Mouse (Mus musculus): Measurements from ENCODE around the gene Txnl4b. TPM values are rescaled to one million over a fixed set of nuclear protein-coding genes. Genes with fewer than 3 reads are reported as not detected.

The Txnl4b gene
- polyA plus RNA-seq, 1 experiment from 2014 or later = 28.2 TPM

DNA sequence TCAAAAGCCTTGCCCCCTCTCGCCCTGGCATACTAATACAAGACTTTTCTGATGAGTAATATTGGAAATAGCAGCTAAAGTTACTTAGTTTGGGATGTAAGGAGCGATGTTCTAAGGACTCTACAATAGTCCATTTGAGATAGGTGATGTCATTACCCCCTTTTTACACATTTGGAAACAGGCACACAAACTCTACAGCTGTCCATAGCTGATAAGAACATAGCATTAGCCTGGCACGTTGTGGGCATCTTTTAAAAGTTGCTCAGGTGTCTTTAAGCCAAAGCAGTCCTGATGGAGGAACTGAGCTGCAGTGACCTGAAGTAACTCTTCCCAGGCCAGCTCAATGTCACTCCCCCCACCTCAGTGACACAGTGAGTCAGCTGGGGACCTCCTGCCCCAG lies 25.7 kb downstream of the Txnl4b start:
- Histone ChIP-seq H3K27me3 (ENCODE audit: control insufficient read depth, insufficient read depth, low read length) (no peaks in the 10 kb centered on the region), H3K4me3 (replicated peaks; ENCODE audit: low read length) (no peak overlapping the region), H3K27ac (no peak overlapping the region), H3K4me1 (replicated peaks; ENCODE audit: control insufficient read depth, insufficient read depth, low read length) (no peaks in the 10 kb centered on the region), H3K36me3 (replicated peaks; ENCODE audit: control insufficient read depth, insufficient read depth) (peaks cover 20% of the 10 kb centered on the region), H3K4me2 (replicated peaks) (no peak overlapping the region), H3K9ac (no peak overlapping the region), H3K9me3 (ENCODE audit: control insufficient read depth, low read length) (no peaks in the 10 kb centered on the region)
- WGBS = 83% methylated on average over 3 of the region's 3 CpGs
- no peak for ATAC-seq (ENCODE audit: low FRiP score)
- no peak for DNase-seq (ENCODE audit: low spot score)

DNA sequence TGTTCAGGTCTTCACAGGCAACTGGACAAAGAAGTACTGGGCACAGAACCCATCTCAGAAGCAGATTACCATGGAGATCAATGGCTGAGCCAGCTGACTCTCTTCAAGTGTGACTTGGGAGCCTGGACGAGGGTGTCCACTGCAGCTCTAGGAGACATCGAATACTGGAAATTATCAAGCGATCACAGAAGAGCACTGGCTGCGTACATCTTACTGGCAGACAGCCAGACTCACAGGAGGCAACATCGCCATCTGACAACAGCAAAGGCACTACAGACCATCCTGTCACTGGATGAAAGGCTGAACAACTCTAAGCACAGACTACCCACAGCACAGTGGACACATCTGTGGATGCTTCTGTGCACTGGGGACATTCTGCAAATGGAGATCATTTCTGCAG lies 26.5 kb downstream of the Txnl4b start:
- no peak overlapping the region for H3K4me2 ChIP-seq (replicated peaks)
- DNase-seq (ENCODE audit: low spot score) = no peak
- no peak overlapping the region for H3K4me3 ChIP-seq (replicated peaks; ENCODE audit: low read length)
- H3K27ac ChIP-seq = no peak overlapping the region
- 80% methylated on average over 5 of the region's 5 CpGs for WGBS
- no peaks in the 10 kb centered on the region for H3K4me1 ChIP-seq (replicated peaks; ENCODE audit: control insufficient read depth, insufficient read depth, low read length)
- no peak for ATAC-seq (ENCODE audit: low FRiP score)
- no peaks in the 10 kb centered on the region for H3K9me3 ChIP-seq (ENCODE audit: control insufficient read depth, low read length)
- H3K27me3 ChIP-seq (ENCODE audit: control insufficient read depth, insufficient read depth, low read length) = no peaks in the 10 kb centered on the region
- no peak overlapping the region for H3K9ac ChIP-seq
- H3K36me3 ChIP-seq (replicated peaks; ENCODE audit: control insufficient read depth, insufficient read depth) = peaks cover 20% of the 10 kb centered on the region

DNA sequence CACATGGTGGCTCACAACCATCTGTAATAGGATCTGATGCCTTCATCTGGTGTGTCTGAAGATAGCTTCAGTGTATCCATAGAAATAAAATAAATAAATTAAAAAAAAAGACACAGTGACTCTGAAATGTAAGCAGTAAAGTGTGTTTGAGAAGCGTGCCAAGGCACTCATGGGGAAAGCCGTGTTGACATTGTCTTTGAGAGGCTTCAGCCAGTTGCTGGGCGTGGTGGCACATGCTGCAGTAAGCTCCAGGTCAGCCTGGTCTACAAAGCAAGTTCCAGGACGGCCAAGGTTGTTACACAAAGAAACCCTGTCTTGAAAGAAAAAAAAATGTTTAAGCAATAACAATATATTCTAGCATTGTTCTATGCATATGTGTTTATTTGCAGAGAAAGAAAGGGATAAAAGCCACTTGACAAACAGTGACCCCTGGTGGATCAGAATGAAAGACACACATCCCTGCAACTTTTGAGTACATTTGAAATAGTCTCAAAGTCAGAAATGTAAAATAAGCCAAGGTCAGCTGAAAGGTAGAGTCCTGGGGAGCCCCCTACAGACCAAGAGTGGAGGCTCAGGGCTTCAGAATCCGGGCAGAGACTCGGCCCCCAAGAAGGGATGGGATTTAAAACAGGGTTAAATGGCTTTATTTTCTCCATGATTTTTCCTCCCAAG lies 27.6 kb downstream of the Txnl4b start:
- no peak overlapping the region for H3K9ac ChIP-seq
- no peak overlapping the region for H3K4me2 ChIP-seq (replicated peaks)
- no peak for ATAC-seq (ENCODE audit: low FRiP score)
- no peaks in the 10 kb centered on the region for H3K4me1 ChIP-seq (replicated peaks; ENCODE audit: control insufficient read depth, insufficient read depth, low read length)
- H3K27ac ChIP-seq = no peak overlapping the region
- H3K36me3 ChIP-seq (replicated peaks; ENCODE audit: control insufficient read depth, insufficient read depth) = peaks cover 20% of the 10 kb centered on the region
- 80% methylated on average over 6 of the region's 6 CpGs for WGBS
- peak; percentile 62 for DNase-seq (ENCODE audit: low spot score)
- no peaks in the 10 kb centered on the region for H3K27me3 ChIP-seq (ENCODE audit: control insufficient read depth, insufficient read depth, low read length)
- no peak overlapping the region for H3K4me3 ChIP-seq (replicated peaks; ENCODE audit: low read length)
- H3K9me3 ChIP-seq (ENCODE audit: control insufficient read depth, low read length) = no peaks in the 10 kb centered on the region

DNA sequence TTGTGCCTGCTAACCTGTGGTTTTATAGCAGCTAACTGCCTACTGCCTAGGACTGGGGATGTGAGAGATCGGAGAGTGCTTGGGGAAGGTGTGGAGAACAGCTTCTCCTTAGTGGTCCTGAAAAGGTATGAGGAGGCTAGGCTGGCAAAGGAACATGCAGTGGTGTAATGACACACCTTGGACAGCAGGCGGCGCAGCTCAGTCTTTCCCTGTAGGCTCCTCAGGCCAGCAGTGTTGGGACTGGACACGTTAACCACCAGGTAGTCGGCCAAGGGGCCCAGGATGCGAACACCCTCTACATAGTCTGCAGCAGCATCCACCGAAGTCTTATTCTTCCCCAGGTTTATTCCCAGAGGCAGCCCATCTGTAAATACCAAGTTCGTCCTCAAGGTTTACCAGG lies 30.2 kb downstream of the Txnl4b start:
- Histone ChIP-seq H3K4me1 (replicated peaks; ENCODE audit: control insufficient read depth, insufficient read depth, low read length) (no peaks in the 10 kb centered on the region), H3K4me2 (replicated peaks) (no peak overlapping the region), H3K9ac (no peak overlapping the region), H3K27me3 (ENCODE audit: control insufficient read depth, insufficient read depth, low read length) (no peaks in the 10 kb centered on the region), H3K36me3 (replicated peaks; ENCODE audit: control insufficient read depth, insufficient read depth) (peaks cover 30% of the 10 kb centered on the region), H3K4me3 (replicated peaks; ENCODE audit: low read length) (no peak overlapping the region), H3K9me3 (ENCODE audit: control insufficient read depth, low read length) (no peaks in the 10 kb centered on the region), H3K27ac (no peak overlapping the region)
- DNase-seq (ENCODE audit: low spot score) (peak; percentile 49), ATAC-seq (ENCODE audit: low FRiP score) (no peak)
- 51% methylated on average over 8 of the region's 8 CpGs for WGBS

DNA sequence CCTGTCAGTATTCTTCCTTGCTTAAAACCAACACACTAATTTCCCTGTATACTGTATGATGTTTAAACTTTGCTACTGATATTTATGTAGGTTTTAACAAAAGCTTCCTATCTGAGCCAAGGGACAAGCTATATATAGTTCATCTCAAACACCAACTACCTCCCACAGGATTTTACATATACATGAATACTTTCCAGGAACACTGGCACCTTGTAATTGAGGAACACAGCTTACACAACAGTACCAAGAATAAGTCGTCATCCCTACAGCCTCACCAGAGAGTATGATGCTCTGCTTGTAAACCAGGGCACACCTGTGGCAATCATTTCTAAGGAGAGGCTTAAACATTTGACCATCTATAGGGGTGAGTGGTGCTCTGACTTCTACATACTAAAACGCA lies 41.0 kb downstream of the Txnl4b start:
- no peak overlapping the region for H3K4me3 ChIP-seq (replicated peaks; ENCODE audit: low read length)
- H3K36me3 ChIP-seq (replicated peaks; ENCODE audit: control insufficient read depth, insufficient read depth) = peaks cover 24% of the 10 kb centered on the region
- H3K4me1 ChIP-seq (replicated peaks; ENCODE audit: control insufficient read depth, insufficient read depth, low read length) = peaks cover 10% of the 10 kb centered on the region
- DNase-seq (ENCODE audit: low spot score) (no peak), ATAC-seq (ENCODE audit: low FRiP score) (no peak)
- WGBS = 88% methylated on average over 2 of the region's 2 CpGs
- H3K27ac ChIP-seq = no peak overlapping the region
- no peak overlapping the region for H3K4me2 ChIP-seq (replicated peaks)
- no peak overlapping the region for H3K9ac ChIP-seq
- H3K9me3 ChIP-seq (ENCODE audit: control insufficient read depth, low read length) = no peaks in the 10 kb centered on the region
- no peaks in the 10 kb centered on the region for H3K27me3 ChIP-seq (ENCODE audit: control insufficient read depth, insufficient read depth, low read length)

DNA sequence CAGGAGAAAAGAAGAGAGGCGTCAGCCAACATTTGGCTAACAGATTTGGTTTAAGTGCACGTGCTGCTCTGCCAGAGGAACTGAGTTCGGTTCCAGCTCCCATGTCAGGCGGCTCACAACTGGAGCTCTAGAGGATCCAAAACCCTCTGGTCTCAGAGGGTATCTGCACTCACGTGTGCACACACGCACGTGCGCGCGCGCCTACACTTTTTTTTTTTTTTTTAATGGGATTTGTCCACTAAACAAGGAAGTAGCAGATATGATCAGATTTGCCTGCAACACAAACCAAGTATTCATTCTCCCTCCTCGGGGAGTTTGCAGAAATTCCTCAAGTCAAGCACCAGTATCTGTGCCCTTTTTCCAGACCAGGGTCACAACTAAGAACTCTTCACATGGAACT lies 42.0 kb downstream of the Txnl4b start:
- peak overlapping the region; percentile 98; the same call in 1 of the 2 replicates for H3K27ac ChIP-seq
- no peaks in the 10 kb centered on the region for H3K27me3 ChIP-seq (ENCODE audit: control insufficient read depth, insufficient read depth, low read length)
- H3K9ac ChIP-seq = peak overlapping the region; percentile 87
- peaks cover 10% of the 10 kb centered on the region for H3K4me1 ChIP-seq (replicated peaks; ENCODE audit: control insufficient read depth, insufficient read depth, low read length)
- peaks cover 20% of the 10 kb centered on the region for H3K36me3 ChIP-seq (replicated peaks; ENCODE audit: control insufficient read depth, insufficient read depth)
- peak overlapping the region; percentile 58 for H3K4me3 ChIP-seq (replicated peaks; ENCODE audit: low read length)
- DNase-seq (ENCODE audit: low spot score) = no peak
- no peak for ATAC-seq (ENCODE audit: low FRiP score)
- H3K9me3 ChIP-seq (ENCODE audit: control insufficient read depth, low read length) = no peaks in the 10 kb centered on the region
- 12% methylated on average over 12 of the region's 12 CpGs for WGBS
- H3K4me2 ChIP-seq (replicated peaks) = peak overlapping the region; percentile 94

DNA sequence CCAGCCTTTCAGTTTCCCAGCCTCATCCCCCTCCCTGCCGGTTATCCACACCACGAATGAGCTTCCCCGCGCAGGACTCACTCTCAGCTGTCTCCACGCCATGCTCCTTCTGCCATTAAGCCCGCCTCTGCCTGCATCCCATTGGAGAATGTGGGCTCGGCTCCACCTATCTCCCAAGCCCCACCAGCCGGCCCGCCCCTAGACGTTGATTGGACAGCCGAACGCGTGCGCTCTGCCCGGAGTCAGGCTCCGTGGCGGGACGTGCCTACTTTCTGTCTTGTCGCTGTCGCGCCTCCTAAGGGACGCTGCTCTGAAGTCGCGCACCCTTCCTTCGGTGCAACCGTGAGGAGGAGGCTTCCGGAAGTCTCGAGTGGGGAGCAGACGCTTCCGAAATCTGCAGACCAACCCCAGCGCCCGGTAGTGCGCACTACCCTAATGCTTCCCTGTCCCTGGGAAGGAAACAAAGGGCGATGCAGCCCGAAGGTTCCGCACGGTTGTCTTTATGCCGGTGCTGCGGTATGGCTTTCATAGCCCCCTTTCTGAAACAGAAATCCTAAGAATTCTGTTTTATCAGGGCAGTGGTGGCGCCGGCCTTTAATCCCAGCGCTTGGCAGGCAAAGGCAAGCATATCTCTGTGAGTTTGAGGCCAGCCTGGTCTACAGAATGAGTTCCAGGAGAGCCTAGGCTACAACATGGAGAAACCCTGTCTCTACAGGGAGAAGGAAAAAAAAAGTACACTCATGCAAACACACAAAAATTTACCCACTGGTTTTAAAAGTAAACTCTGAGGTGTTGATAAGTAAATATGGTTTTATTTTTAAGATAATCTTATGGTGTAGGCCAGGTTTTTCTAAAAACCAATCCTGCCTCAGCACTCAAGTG lies 42.8 kb downstream of the Txnl4b start, which contains the start of gene Dhodh:
TSS of gene Dhodh (minus strand) at position 403 of the 882 bp plus-strand sequence.
- under 1% methylated on average over 42 of the region's 42 CpGs for WGBS
- peaks cover 12% of the 10 kb centered on the region for H3K36me3 ChIP-seq (replicated peaks; ENCODE audit: control insufficient read depth, insufficient read depth)
- H3K9ac ChIP-seq = peak within 1 kb of the TSS; percentile 87
- DNase-seq (ENCODE audit: low spot score) (peak; percentile 92), ATAC-seq (ENCODE audit: low FRiP score) (peak; percentile 99)
- H3K27ac ChIP-seq = peak within 1 kb of the TSS; percentile 98
- peak within 1 kb of the TSS; percentile 58 for H3K4me3 ChIP-seq (replicated peaks; ENCODE audit: low read length)
- no peaks in the 10 kb centered on the region for H3K27me3 ChIP-seq (ENCODE audit: control insufficient read depth, insufficient read depth, low read length)
- H3K9me3 ChIP-seq (ENCODE audit: control insufficient read depth, low read length) = no peaks in the 10 kb centered on the region
- H3K4me2 ChIP-seq (replicated peaks) = peak within 1 kb of the TSS; percentile 94
- peaks cover 10% of the 10 kb centered on the region for H3K4me1 ChIP-seq (replicated peaks; ENCODE audit: control insufficient read depth, insufficient read depth, low read length)

DNA sequence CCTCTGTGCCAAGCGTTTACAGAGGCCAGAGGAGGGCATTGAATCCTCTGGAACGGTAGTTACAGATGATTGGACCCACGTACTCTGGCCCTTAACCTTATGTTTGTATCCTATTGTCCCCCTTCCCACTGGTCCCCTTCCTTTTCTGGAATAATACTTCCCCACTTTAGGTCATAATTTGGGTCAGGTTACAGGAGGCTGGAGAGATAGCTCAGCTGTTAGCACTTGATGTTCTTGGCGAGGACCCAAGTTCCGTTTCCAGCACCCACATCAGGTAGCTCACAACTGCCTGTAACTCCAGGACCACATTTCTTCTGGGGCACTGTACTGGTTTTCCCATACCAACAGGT lies 43.4 kb downstream of the Txnl4b start:
- H3K4me3 ChIP-seq (replicated peaks; ENCODE audit: low read length) = peak overlapping the region; percentile 58
- ATAC-seq (ENCODE audit: low FRiP score) (no peak), DNase-seq (ENCODE audit: low spot score) (no peak)
- H3K4me1 ChIP-seq (replicated peaks; ENCODE audit: control insufficient read depth, insufficient read depth, low read length) = peaks cover 10% of the 10 kb centered on the region
- no peaks in the 10 kb centered on the region for H3K27me3 ChIP-seq (ENCODE audit: control insufficient read depth, insufficient read depth, low read length)
- peak overlapping the region; percentile 94 for H3K4me2 ChIP-seq (replicated peaks)
- H3K9me3 ChIP-seq (ENCODE audit: control insufficient read depth, low read length) = no peaks in the 10 kb centered on the region
- peak overlapping the region; percentile 98 for H3K27ac ChIP-seq
- peak overlapping the region; percentile 87 for H3K9ac ChIP-seq
- peaks cover 6% of the 10 kb centered on the region for H3K36me3 ChIP-seq (replicated peaks; ENCODE audit: control insufficient read depth, insufficient read depth)
- WGBS = 25% methylated on average over 5 of the region's 5 CpGs

Measured in hindbrain, embryonic 14.5 days (tissue).